In genomic region chr7:29032685-29033084, GRCm38 (mm10) we compare ENCODE assay signal across 14 mouse cellular contexts. TPM values are rescaled to one million over a fixed set of nuclear protein-coding genes. Genes with fewer than 3 reads are reported as not detected.
DNase-seq lines count a peak whose midpoint lies in the region; ATAC-seq and TF ChIP-seq lines count a peak whose summit lies in the region.
"Had no signal": no experiment of that assay in that cellular context is flagged by ENCODE, and none has a peak within 500 bp of the region (broad histone marks: within the 10 kb centered on the region; RNA-seq: fewer than 3 reads in every experiment).

No protein-coding gene starts in this region.

- WGBS in hindbrain, postnatal 0 days = 86% methylated on average over 5 of the region's 5 CpGs
- WGBS in hindbrain, embryonic 14.5 days = 80% methylated on average over 5 of the region's 5 CpGs
- WGBS in spleen, adult 2 months = 90% methylated on average over 5 of the region's 5 CpGs
- 82% methylated on average over 5 of the region's 5 CpGs for WGBS in small intestine, adult 2 months
- 85% methylated on average over 5 of the region's 5 CpGs for WGBS in intestine, embryonic 15.5 days

- H3K4me3 ChIP-seq in hindbrain, postnatal 0 days (ENCODE audit: low read length) = no peak overlapping the region
- no peak overlapping the region for H3K4me3 ChIP-seq in hindbrain, embryonic 14.5 days (replicated peaks; ENCODE audit: low read length)
- H3K4me3 ChIP-seq in spleen, adult 2 months (ENCODE audit: extremely low read depth, insufficient read depth, insufficient read length) = no peak overlapping the region
- no peak overlapping the region for H3K4me3 ChIP-seq in small intestine, adult 2 months (ENCODE audit: low read depth, low read length)
- H3K4me3 ChIP-seq in intestine, embryonic 15.5 days (replicated peaks) = no peak overlapping the region
- H3K4me3 ChIP-seq: erythroblast, embryonic 14.5 days; liver, embryonic 15.5 days had no signal

- H3K27ac ChIP-seq in hindbrain, postnatal 0 days = no peak overlapping the region
- H3K27ac ChIP-seq in hindbrain, embryonic 14.5 days = no peak overlapping the region
- H3K27ac ChIP-seq in spleen, adult 2 months (ENCODE audit: insufficient read depth, low read length) = no peak overlapping the region
- no peak overlapping the region for H3K27ac ChIP-seq in small intestine, adult 2 months (ENCODE audit: insufficient read depth, low read depth, low read length)
- H3K27ac ChIP-seq in intestine, embryonic 15.5 days = no peak overlapping the region
- H3K27ac ChIP-seq: liver, embryonic 15.5 days had no signal

- no peaks in the 10 kb centered on the region for H3K36me3 ChIP-seq in hindbrain, postnatal 0 days (ENCODE audit: insufficient read depth, low read length)
- no peaks in the 10 kb centered on the region for H3K36me3 ChIP-seq in hindbrain, embryonic 14.5 days (replicated peaks; ENCODE audit: control insufficient read depth, insufficient read depth)
- H3K36me3 ChIP-seq in spleen, adult 2 months (ENCODE audit: control insufficient read depth, insufficient read depth, low read length) = no peaks in the 10 kb centered on the region
- H3K36me3 ChIP-seq in small intestine, adult 2 months (ENCODE audit: control insufficient read depth, insufficient read depth, low read length) = no peaks in the 10 kb centered on the region
- no peaks in the 10 kb centered on the region for H3K36me3 ChIP-seq in intestine, embryonic 15.5 days
- H3K36me3 ChIP-seq: liver, embryonic 15.5 days had no signal

- ATAC-seq in hindbrain, postnatal 0 days = no peak
- no peak for ATAC-seq in hindbrain, embryonic 14.5 days (ENCODE audit: low FRiP score)
- no peak for ATAC-seq in intestine, embryonic 15.5 days

- no peaks in the 10 kb centered on the region for H3K9me3 ChIP-seq in hindbrain, postnatal 0 days (ENCODE audit: low read length)
- H3K9me3 ChIP-seq in hindbrain, embryonic 14.5 days (ENCODE audit: control insufficient read depth, low read length) = no peaks in the 10 kb centered on the region
- no peaks in the 10 kb centered on the region for H3K9me3 ChIP-seq in intestine, embryonic 15.5 days
- H3K9me3 ChIP-seq: liver, embryonic 15.5 days had no signal

- H3K27me3 ChIP-seq in hindbrain, postnatal 0 days (ENCODE audit: insufficient read depth, low read length) = no peaks in the 10 kb centered on the region
- H3K27me3 ChIP-seq in hindbrain, embryonic 14.5 days (ENCODE audit: control insufficient read depth, insufficient read depth, low read length) = no peaks in the 10 kb centered on the region
- H3K27me3 ChIP-seq in spleen, adult 2 months (ENCODE audit: control insufficient read depth, insufficient read depth, low read length) = no peaks in the 10 kb centered on the region
- H3K27me3 ChIP-seq in small intestine, adult 2 months (ENCODE audit: control insufficient read depth, insufficient read depth, low read length) = no peaks in the 10 kb centered on the region
- no peaks in the 10 kb centered on the region for H3K27me3 ChIP-seq in intestine, embryonic 15.5 days (replicated peaks)
- H3K27me3 ChIP-seq: liver, embryonic 15.5 days had no signal

- H3K4me2 ChIP-seq in hindbrain, postnatal 0 days (ENCODE audit: low read depth, low read length) = no peak overlapping the region
- H3K4me2 ChIP-seq in hindbrain, embryonic 14.5 days (replicated peaks) = no peak overlapping the region
- no peak overlapping the region for H3K4me2 ChIP-seq in intestine, embryonic 15.5 days (replicated peaks)
- H3K4me2 ChIP-seq: liver, embryonic 15.5 days had no signal

- H3K4me1 ChIP-seq in hindbrain, postnatal 0 days (ENCODE audit: insufficient read depth, low read length) = no peaks in the 10 kb centered on the region
- no peaks in the 10 kb centered on the region for H3K4me1 ChIP-seq in hindbrain, embryonic 14.5 days (replicated peaks; ENCODE audit: control insufficient read depth, insufficient read depth, low read length)
- no peaks in the 10 kb centered on the region for H3K4me1 ChIP-seq in spleen, adult 2 months (ENCODE audit: control insufficient read depth, insufficient read depth, insufficient read length)
- no peaks in the 10 kb centered on the region for H3K4me1 ChIP-seq in small intestine, adult 2 months (ENCODE audit: control insufficient read depth, insufficient read depth, insufficient read length, low read length)
- H3K4me1 ChIP-seq in intestine, embryonic 15.5 days (replicated peaks) = no peaks in the 10 kb centered on the region

- TF ChIP-seq POLR2A in spleen, adult 2 months (IDR thresholded peaks at IDR 0.05; ENCODE audit: low read depth, low read length) = no peak
- no peak for TF ChIP-seq POLR2A in small intestine, adult 2 months (IDR thresholded peaks at IDR 0.05; ENCODE audit: low read depth, low read length)

- peak; percentile 59 for TF ChIP-seq CTCF in hindbrain, postnatal 0 days (IDR thresholded peaks at IDR 0.05; ENCODE audit: low read depth)
- peak; percentile 25; the same call in 1 of the 2 replicates for TF ChIP-seq CTCF in spleen, adult 2 months (IDR thresholded peaks at IDR 0.05; ENCODE audit: extremely low read depth, insufficient read depth, insufficient read length, insufficient replicate concordance)
- peak; percentile 31; the same call in 1 of the 2 replicates for TF ChIP-seq CTCF in small intestine, adult 2 months (IDR thresholded peaks at IDR 0.05; ENCODE audit: extremely low read depth, insufficient read length, insufficient replicate concordance, low read depth, low read length)

- H3K9ac ChIP-seq in hindbrain, postnatal 0 days (replicated peaks; ENCODE audit: low read length) = no peak overlapping the region
- H3K9ac ChIP-seq in hindbrain, embryonic 14.5 days = no peak overlapping the region
- H3K9ac ChIP-seq in intestine, embryonic 15.5 days = no peak overlapping the region
- H3K9ac ChIP-seq: liver, embryonic 15.5 days had no signal

- DNase-seq in hindbrain, postnatal 0 days (ENCODE audit: low spot score) = no peak
- no peak for DNase-seq in hindbrain, embryonic 14.5 days (ENCODE audit: low spot score)
- DNase-seq in spleen, adult 2 months (ENCODE audit: low read depth in 1 of 2, low spot score in 2 of 2) = no peak
- DNase-seq in spleen, adult 12 weeks (ENCODE audit: low spot score) = no peak
- peak; percentile 73 for DNase-seq in R1 (ENCODE audit: low read depth, low spot score)
- no peak for DNase-seq in urinary bladder, postnatal 14 days (ENCODE audit: low spot score)
- DNase-seq: adrenal gland, adult 2 months; heart, postnatal 4 days; kidney, postnatal 14 days; thymus, postnatal 36 days had no signal

RNA-seq across cellular contexts. Expression of gene Map4k1, which starts 50.8 kb away (rescaled TPM):
- total RNA-seq in hindbrain, postnatal 0 days (2014; rRNA removed) = 4.1 and 5.8 TPM in 2 replicates
- 12.5 and 15.0 TPM in 2 replicates for polyA plus RNA-seq in hindbrain, postnatal 0 days (2015; fragmentation: Nextera tagmentation; extraction: Ambion mirVana)
- 8.6 and 10.4 TPM in 2 replicates for polyA plus RNA-seq in hindbrain, embryonic 14.5 days (2014; fragmentation: Nextera tagmentation; extraction: Ambion mirVana)
- polyA plus RNA-seq in spleen, adult 2 months (2012; rRNA removed) = 174 and 236 TPM in 2 replicates
- polyA plus RNA-seq in small intestine, adult 2 months (2012; rRNA removed) = 11.1 and 21.3 TPM in 2 replicates
- polyA plus RNA-seq in intestine, embryonic 15.5 days (2015; fragmentation: Nextera tagmentation; extraction: Ambion mirVana) = 6.3 and 7.7 TPM in 2 replicates

RNA-seq across cellular contexts. Expression of gene Eif3k, which starts 51.0 kb away (rescaled TPM):
- total RNA-seq in hindbrain, postnatal 0 days (2014; rRNA removed) = 347 and 472 TPM in 2 replicates
- polyA plus RNA-seq in hindbrain, postnatal 0 days (2015; fragmentation: Nextera tagmentation; extraction: Ambion mirVana) = 309 TPM in 2 replicates
- polyA plus RNA-seq in hindbrain, embryonic 14.5 days (2014; fragmentation: Nextera tagmentation; extraction: Ambion mirVana) = 291 and 321 TPM in 2 replicates
- polyA plus RNA-seq in spleen, adult 2 months (2012; rRNA removed) = 218 and 234 TPM in 2 replicates
- polyA plus RNA-seq in small intestine, adult 2 months (2012; rRNA removed) = 135 and 169 TPM in 2 replicates
- polyA plus RNA-seq in intestine, embryonic 15.5 days (2015; fragmentation: Nextera tagmentation; extraction: Ambion mirVana) = 359 and 375 TPM in 2 replicates
